Mouse (Mus musculus): ENCODE measurements around the gene Lect2. TPM values are rescaled to one million over a fixed set of nuclear protein-coding genes. Genes with fewer than 3 reads are reported as not detected.

Gene Lect2
- polyA plus RNA-seq, 1 experiment from 2014 or later = 10.5 TPM

DNA sequence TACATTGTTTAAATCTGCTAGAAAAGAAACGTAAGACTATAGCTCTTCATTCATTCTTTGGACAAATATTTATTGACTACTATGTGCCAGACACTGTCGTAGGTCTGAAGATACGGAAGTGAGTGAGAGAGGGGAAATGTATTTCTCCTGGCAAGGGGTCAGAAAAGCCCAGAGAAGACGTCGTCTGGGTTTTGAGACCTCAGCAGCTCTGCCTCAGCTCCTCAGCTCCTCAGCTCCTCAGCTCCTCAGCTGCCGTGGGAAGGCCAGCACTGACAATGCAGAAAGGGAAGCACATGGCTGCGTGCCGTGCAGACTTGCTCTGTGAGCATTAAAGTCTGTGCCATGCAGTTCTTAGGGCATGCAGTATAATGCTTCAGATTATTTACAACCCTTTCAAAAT lies 18.6 kb downstream of the Lect2 start:
- H3K9ac ChIP-seq (ENCODE audit: low read length) = no peak overlapping the region
- H3K4me1 ChIP-seq (replicated peaks; ENCODE audit: control insufficient read depth, insufficient read depth, low read length) = no peaks in the 10 kb centered on the region
- no peak overlapping the region for H3K4me3 ChIP-seq (ENCODE audit: low read depth, low read length)
- no peak overlapping the region for H3K27ac ChIP-seq (ENCODE audit: low read depth)
- 48% methylated on average over 8 of the region's 8 CpGs for WGBS
- H3K27me3 ChIP-seq (replicated peaks; ENCODE audit: control insufficient read depth, insufficient read depth, low read length) = no peaks in the 10 kb centered on the region
- peaks cover 10% of the 10 kb centered on the region for H3K9me3 ChIP-seq (ENCODE audit: control insufficient read depth, low read length)
- no peaks in the 10 kb centered on the region for H3K36me3 ChIP-seq (ENCODE audit: control insufficient read depth, insufficient read depth, low read length)
- DNase-seq (ENCODE audit: low spot score) (no peak), ATAC-seq (replicated peaks; ENCODE audit: low FRiP score, low TSS enrichment, low read depth) (no peak)
- H3K4me2 ChIP-seq (ENCODE audit: low read length) = no peak overlapping the region

DNA sequence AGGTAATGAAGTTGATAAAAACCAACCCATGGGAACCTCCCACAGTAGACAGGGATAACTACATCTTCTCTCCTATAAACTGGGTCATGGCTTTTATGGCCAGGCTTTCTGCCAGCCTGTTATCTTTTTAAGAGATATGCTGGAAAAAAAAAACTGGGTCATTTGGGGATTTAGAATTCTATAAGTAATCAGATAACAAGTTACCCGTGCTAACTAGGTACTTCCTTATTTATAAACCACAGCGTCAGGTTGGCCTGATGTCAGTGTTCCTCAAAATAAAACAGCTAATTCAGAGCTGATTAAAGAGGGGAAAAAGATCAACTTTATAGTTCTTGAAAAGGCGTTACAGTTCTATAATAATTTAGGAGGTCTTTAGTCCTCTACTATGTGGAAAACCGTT lies 19.3 kb downstream of the Lect2 start:
- H3K4me3 ChIP-seq (ENCODE audit: low read depth, low read length) = no peak overlapping the region
- H3K27ac ChIP-seq (ENCODE audit: low read depth) = no peak overlapping the region
- H3K9ac ChIP-seq (ENCODE audit: low read length) = no peak overlapping the region
- no peaks in the 10 kb centered on the region for H3K4me1 ChIP-seq (replicated peaks; ENCODE audit: control insufficient read depth, insufficient read depth, low read length)
- H3K4me2 ChIP-seq (ENCODE audit: low read length) = no peak overlapping the region
- no peaks in the 10 kb centered on the region for H3K36me3 ChIP-seq (ENCODE audit: control insufficient read depth, insufficient read depth, low read length)
- no peaks in the 10 kb centered on the region for H3K27me3 ChIP-seq (replicated peaks; ENCODE audit: control insufficient read depth, insufficient read depth, low read length)
- WGBS = 65% methylated on average over 4 of the region's 4 CpGs
- no peak for DNase-seq (ENCODE audit: low spot score)
- H3K9me3 ChIP-seq (ENCODE audit: control insufficient read depth, low read length) = peaks cover 6% of the 10 kb centered on the region
- ATAC-seq (replicated peaks; ENCODE audit: low FRiP score, low TSS enrichment, low read depth) = no peak

DNA sequence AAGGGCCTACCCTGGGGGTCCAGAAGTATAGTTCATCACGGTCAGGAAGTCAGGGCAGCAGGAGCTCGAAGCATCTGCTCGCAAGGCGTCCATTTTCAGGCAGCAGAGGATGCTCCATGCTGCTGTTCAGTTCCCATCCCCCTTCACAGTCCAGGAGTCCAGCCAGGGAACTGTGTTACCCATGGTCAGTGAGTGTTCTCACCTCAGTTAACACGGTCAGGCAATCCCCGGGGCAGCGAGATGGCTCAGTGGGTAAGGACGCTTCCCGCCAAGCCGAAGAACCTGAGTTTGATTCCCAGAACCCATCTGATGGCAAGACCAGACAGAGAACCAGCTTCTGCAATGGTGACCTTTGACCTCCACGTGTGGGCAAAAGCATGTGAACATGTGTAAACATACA lies 20.0 kb downstream of the Lect2 start:
- Histone ChIP-seq H3K4me3 (ENCODE audit: low read depth, low read length) (no peak overlapping the region), H3K4me2 (ENCODE audit: low read length) (no peak overlapping the region), H3K4me1 (replicated peaks; ENCODE audit: control insufficient read depth, insufficient read depth, low read length) (no peaks in the 10 kb centered on the region), H3K9me3 (ENCODE audit: control insufficient read depth, low read length) (no peaks in the 10 kb centered on the region; the same call in 1 of the 2 replicates), H3K9ac (ENCODE audit: low read length) (no peak overlapping the region), H3K27me3 (replicated peaks; ENCODE audit: control insufficient read depth, insufficient read depth, low read length) (no peaks in the 10 kb centered on the region), H3K27ac (ENCODE audit: low read depth) (no peak overlapping the region), H3K36me3 (ENCODE audit: control insufficient read depth, insufficient read depth, low read length) (no peaks in the 10 kb centered on the region)
- ATAC-seq (replicated peaks; ENCODE audit: low FRiP score, low TSS enrichment, low read depth) = no peak
- DNase-seq (ENCODE audit: low spot score) = no peak
- 89% methylated on average over 11 of the region's 11 CpGs for WGBS

DNA sequence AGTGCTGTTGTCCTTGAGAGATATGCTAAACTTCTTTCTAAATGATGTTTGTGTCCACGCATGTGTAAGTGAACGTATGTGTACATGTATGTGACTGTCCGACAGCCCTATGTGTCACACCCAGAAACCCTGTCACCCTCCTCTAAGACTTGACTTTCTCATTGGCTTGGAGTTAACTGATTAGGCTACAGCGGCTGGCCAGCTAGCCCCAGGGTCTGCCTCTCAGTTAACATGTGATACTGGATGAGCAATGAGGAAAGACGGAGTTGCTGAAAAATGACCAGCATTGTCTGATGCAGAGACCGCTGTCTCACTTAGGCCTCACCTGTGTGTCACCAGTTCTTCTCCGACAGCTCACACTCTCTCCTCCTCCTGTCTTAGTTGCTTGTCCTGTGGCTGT lies 20.5 kb downstream of the Lect2 start:
- H3K4me1 ChIP-seq (replicated peaks; ENCODE audit: control insufficient read depth, insufficient read depth, low read length) = no peaks in the 10 kb centered on the region
- 94% methylated on average over 7 of the region's 7 CpGs for WGBS
- H3K4me3 ChIP-seq (ENCODE audit: low read depth, low read length) = no peak overlapping the region
- DNase-seq (ENCODE audit: low spot score) = no peak
- no peak overlapping the region for H3K27ac ChIP-seq (ENCODE audit: low read depth)
- no peaks in the 10 kb centered on the region for H3K36me3 ChIP-seq (ENCODE audit: control insufficient read depth, insufficient read depth, low read length)
- H3K9me3 ChIP-seq (ENCODE audit: control insufficient read depth, low read length) = no peaks in the 10 kb centered on the region
- no peak for ATAC-seq (replicated peaks; ENCODE audit: low FRiP score, low TSS enrichment, low read depth)
- no peaks in the 10 kb centered on the region for H3K27me3 ChIP-seq (replicated peaks; ENCODE audit: control insufficient read depth, insufficient read depth, low read length)
- no peak overlapping the region for H3K4me2 ChIP-seq (ENCODE audit: low read length)
- no peak overlapping the region for H3K9ac ChIP-seq (ENCODE audit: low read length)

DNA sequence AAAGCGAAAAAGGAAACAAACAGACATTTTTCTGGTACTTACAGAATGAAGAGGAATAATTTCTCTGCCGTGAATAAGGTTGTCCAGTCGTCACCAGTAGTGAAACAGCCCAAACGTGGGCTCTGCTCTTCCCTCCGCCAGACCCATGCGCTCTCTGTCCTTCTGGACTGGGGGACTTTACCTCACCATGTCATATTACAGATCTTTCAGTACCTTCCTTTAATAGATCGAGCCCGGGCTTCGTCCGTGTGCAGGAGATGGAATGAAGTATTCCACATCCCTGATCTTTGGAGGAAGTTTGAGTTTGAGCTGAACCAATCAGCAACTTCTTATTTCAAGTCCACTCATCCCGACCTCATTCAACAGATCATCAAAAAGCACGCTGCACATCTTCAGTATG lies 21.4 kb downstream of the Lect2 start:
- H3K27me3 ChIP-seq (replicated peaks; ENCODE audit: control insufficient read depth, insufficient read depth, low read length) = no peaks in the 10 kb centered on the region
- H3K9me3 ChIP-seq (ENCODE audit: control insufficient read depth, low read length) = no peaks in the 10 kb centered on the region
- ATAC-seq (replicated peaks; ENCODE audit: low FRiP score, low TSS enrichment, low read depth) (no peak), DNase-seq (ENCODE audit: low spot score) (no peak)
- no peak overlapping the region for H3K4me2 ChIP-seq (ENCODE audit: low read length)
- H3K9ac ChIP-seq (ENCODE audit: low read length) = no peak overlapping the region
- no peaks in the 10 kb centered on the region for H3K36me3 ChIP-seq (ENCODE audit: control insufficient read depth, insufficient read depth, low read length)
- H3K4me1 ChIP-seq (replicated peaks; ENCODE audit: control insufficient read depth, insufficient read depth, low read length) = no peaks in the 10 kb centered on the region
- WGBS = 52% methylated on average over 12 of the region's 12 CpGs
- no peak overlapping the region for H3K4me3 ChIP-seq (ENCODE audit: low read depth, low read length)
- H3K27ac ChIP-seq (ENCODE audit: low read depth) = no peak overlapping the region

DNA sequence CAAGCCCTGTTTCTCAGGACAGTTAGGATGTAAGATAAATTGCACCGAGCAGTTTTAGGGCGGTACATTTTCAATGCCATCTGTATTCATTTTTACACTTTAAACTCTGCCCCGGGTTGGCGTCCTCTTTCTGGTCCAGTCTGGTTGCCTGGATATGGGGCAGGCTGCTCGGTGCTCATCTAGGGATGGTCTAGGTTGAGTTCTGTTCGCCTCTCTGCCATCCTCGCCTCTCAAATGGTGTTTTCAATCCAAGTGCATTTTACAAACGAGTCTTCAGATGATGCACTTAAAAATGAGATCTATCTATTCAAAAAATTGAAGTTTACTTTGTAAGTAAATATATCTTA lies 25.5 kb downstream of the Lect2 start:
- no peak; the same call in 1 of the 2 replicates for ATAC-seq (replicated peaks; ENCODE audit: low FRiP score, low TSS enrichment, low read depth)
- Histone ChIP-seq H3K4me2 (ENCODE audit: low read length) (peak overlapping the region; percentile 94), H3K36me3 (ENCODE audit: control insufficient read depth, insufficient read depth, low read length) (no peaks in the 10 kb centered on the region), H3K4me3 (ENCODE audit: low read depth, low read length) (peak overlapping the region; percentile 64), H3K27ac (ENCODE audit: low read depth) (no peak overlapping the region; the same call in 1 of the 2 replicates), H3K9me3 (ENCODE audit: control insufficient read depth, low read length) (no peaks in the 10 kb centered on the region), H3K27me3 (replicated peaks; ENCODE audit: control insufficient read depth, insufficient read depth, low read length) (no peaks in the 10 kb centered on the region), H3K4me1 (replicated peaks; ENCODE audit: control insufficient read depth, insufficient read depth, low read length) (no peaks in the 10 kb centered on the region), H3K9ac (ENCODE audit: low read length) (peak overlapping the region; percentile 56)
- WGBS = 4% methylated on average over 8 of the region's 8 CpGs
- DNase-seq (ENCODE audit: low spot score) = no peak

DNA sequence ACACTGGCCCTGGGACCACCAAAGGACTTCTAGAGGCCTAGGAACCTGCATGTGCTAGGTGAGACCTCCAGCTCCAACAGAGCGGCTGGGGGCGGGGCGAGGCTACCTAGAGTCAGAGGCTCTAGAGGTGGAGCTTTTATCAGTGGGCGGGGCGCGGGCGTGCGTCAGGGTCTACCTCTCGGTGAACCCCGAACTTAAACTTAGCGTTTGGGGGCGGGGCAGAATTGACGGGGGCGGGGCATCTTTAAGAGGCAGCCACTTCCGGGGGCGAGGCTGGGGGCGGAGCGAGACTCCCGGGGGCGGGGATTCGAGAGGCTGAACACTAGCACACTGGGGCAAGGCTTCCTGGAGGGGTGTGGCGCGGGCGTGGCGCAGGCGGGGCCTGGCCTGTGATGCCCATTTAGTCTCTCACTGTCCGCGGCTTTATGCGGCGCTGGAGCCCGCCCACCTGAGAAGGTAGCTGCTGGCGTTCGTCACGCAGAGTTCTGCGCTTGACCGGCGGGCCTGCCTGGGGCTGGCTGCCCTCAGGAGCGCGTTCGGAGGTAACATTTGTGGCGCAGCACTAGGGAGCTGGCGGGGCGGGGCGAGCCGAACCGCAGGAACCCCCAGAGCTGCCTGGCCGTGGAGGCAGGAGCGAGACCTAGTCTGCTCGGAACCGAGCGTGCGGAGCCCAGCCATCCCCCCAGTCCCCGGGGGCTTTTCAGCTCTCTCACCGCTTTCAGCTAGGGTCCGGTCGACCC lies 26.1 kb downstream of the Lect2 start, which contains the start of gene Fbxl21:
TSS of gene Fbxl21 (plus strand) at position 392 of the 740 bp plus-strand sequence.
- 1% methylated on average over 56 of the region's 56 CpGs for WGBS

DNA sequence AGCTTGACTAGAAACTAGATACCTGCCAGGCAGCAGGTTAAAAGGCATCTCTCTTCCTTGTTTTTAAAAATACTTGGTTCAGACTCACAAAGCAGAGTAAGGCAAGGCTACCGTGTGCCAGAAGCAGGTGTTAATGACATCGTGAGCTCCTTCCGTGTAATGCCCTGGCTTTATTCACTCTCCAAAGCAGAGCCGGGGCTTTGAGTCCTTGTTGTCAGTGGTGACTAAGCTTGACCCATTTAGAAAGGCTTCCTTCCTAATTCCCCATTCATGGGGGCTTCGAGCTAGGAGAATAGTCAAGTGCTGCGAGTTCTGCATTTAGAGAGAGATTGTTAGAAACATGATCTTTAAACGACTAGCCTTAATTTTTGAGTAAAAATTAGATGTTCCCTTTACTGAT lies 31.5 kb downstream of the Lect2 start:
- H3K27me3 ChIP-seq (replicated peaks; ENCODE audit: control insufficient read depth, insufficient read depth, low read length) = no peaks in the 10 kb centered on the region
- 64% methylated on average over 7 of the region's 7 CpGs for WGBS
- no peaks in the 10 kb centered on the region for H3K36me3 ChIP-seq (ENCODE audit: control insufficient read depth, insufficient read depth, low read length)
- ATAC-seq (replicated peaks; ENCODE audit: low FRiP score, low TSS enrichment, low read depth) = no peak
- no peak overlapping the region for H3K9ac ChIP-seq (ENCODE audit: low read length)
- no peak overlapping the region for H3K4me2 ChIP-seq (ENCODE audit: low read length)
- DNase-seq (ENCODE audit: low spot score) = no peak
- no peaks in the 10 kb centered on the region for H3K9me3 ChIP-seq (ENCODE audit: control insufficient read depth, low read length)
- no peak overlapping the region for H3K4me3 ChIP-seq (ENCODE audit: low read depth, low read length)
- no peak overlapping the region for H3K27ac ChIP-seq (ENCODE audit: low read depth)
- H3K4me1 ChIP-seq (replicated peaks; ENCODE audit: control insufficient read depth, insufficient read depth, low read length) = no peaks in the 10 kb centered on the region

More for the DNA sequence above, 26.1 kb downstream of the Lect2 start, which contains the start of gene Fbxl21:
- DNase-seq (ENCODE audit: low spot score) (peak; percentile 97), ATAC-seq (replicated peaks; ENCODE audit: low FRiP score, low TSS enrichment, low read depth) (peak; percentile 99)
- H3K27me3 ChIP-seq (replicated peaks; ENCODE audit: control insufficient read depth, insufficient read depth, low read length) = no peaks in the 10 kb centered on the region
- peak within 1 kb of the TSS; percentile 94 for H3K4me2 ChIP-seq (ENCODE audit: low read length)
- no peaks in the 10 kb centered on the region for H3K9me3 ChIP-seq (ENCODE audit: control insufficient read depth, low read length)
- no peaks in the 10 kb centered on the region for H3K4me1 ChIP-seq (replicated peaks; ENCODE audit: control insufficient read depth, insufficient read depth, low read length)
- H3K4me3 ChIP-seq (ENCODE audit: low read depth, low read length) = peak within 1 kb of the TSS; percentile 64
- H3K27ac ChIP-seq (ENCODE audit: low read depth) = no peak within 1 kb of the TSS; the same call in 1 of the 2 replicates
- H3K9ac ChIP-seq (ENCODE audit: low read length) = peak within 1 kb of the TSS; percentile 56
- H3K36me3 ChIP-seq (ENCODE audit: control insufficient read depth, insufficient read depth, low read length) = no peaks in the 10 kb centered on the region

DNA sequence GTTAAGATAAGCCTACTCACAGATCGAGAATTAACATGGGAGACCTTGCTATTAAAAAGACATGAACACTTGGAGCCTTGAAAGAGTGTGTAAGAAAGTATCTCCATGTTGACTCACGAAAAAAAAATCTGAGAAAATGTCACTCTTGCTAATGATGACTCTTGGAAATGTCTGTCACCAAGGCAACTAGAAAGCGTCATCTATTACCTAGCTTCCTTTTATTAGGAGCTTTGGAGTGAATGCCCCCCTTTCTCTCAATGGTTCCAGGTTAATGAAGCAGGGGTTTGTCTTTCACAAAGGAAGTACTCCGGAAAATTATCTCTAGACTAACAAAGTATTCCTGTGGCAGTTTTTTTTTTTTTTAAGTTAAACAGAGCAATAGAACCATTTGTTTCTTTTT lies 32.0 kb downstream of the Lect2 start:
- Histone ChIP-seq H3K9me3 (ENCODE audit: control insufficient read depth, low read length) (no peaks in the 10 kb centered on the region), H3K4me1 (replicated peaks; ENCODE audit: control insufficient read depth, insufficient read depth, low read length) (no peaks in the 10 kb centered on the region), H3K9ac (ENCODE audit: low read length) (no peak overlapping the region), H3K36me3 (ENCODE audit: control insufficient read depth, insufficient read depth, low read length) (no peaks in the 10 kb centered on the region), H3K4me2 (ENCODE audit: low read length) (no peak overlapping the region), H3K27me3 (replicated peaks; ENCODE audit: control insufficient read depth, insufficient read depth, low read length) (no peaks in the 10 kb centered on the region), H3K4me3 (ENCODE audit: low read depth, low read length) (no peak overlapping the region), H3K27ac (ENCODE audit: low read depth) (no peak overlapping the region)
- 62% methylated on average over 4 of the region's 4 CpGs for WGBS
- no peak for ATAC-seq (replicated peaks; ENCODE audit: low FRiP score, low TSS enrichment, low read depth)
- no peak for DNase-seq (ENCODE audit: low spot score)
